Mouse (Mus musculus): ENCODE results near the gene Igf2r.
A peak's percentile ranks its signal among the peaks of the same experiment; 100 is the strongest.

Igf2r gene

DNA sequence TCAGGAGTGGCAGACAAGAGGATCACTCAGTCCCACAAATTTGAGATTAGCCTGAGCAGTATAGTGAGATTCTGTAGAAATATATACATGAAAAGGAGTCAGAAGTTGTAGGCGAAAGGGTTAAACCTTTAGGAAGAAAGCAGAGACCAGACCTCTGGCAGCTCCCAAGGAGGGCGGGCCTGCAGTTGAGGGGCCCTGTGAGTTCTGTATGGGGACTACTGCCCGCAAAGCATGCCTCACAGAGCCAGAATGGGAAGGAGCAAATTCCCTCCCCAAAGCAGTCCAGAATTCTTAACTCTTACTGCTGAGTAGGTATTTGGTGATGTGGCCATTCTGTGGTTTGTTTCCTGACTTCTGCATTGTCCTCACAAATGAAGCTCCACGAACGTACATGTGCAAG, 11.6 kb upstream of the Igf2r start:
- DNase-seq, result no peak

DNA sequence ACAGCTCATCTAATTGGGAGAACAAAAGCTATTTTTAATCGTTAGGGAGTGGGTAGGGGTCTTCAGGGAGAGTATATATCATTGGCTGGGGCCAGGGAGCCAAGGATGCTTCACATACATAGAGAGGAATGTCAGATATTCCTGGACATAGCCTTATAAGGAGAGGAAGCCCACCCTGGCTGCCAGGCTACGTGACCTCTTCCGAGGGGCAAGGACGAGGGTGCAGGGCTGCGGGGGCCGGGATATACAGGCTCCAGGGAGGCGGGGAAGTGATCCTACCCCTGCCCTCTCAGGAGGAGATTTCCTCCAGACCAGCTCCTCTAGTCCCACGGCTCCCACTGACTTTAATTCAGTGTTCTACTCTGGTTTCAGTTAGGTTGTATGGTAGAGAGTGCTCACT, 10.7 kb upstream of the Igf2r start:
- no peak for DNase-seq

DNA sequence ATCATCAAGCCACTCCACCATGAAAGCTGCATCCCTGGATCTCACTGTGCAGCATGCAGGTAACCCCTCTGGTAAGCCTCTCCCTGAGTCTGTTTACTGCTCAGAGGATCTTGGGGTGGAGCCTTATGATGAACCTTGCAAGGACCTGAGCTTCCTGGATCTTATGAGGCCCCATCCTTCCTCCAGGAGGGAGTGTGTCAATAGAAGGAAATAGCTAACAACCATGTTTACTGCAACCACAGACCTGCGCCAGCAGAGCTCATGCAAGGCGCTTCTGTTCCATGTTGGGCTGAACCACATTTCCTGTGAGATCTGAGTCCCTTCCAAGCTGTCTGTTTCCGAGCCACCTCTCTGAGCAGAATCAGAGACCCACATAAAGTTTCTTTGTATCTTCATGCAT, 10.0 kb upstream of the Igf2r start:
- DNase-seq, result no peak

DNA sequence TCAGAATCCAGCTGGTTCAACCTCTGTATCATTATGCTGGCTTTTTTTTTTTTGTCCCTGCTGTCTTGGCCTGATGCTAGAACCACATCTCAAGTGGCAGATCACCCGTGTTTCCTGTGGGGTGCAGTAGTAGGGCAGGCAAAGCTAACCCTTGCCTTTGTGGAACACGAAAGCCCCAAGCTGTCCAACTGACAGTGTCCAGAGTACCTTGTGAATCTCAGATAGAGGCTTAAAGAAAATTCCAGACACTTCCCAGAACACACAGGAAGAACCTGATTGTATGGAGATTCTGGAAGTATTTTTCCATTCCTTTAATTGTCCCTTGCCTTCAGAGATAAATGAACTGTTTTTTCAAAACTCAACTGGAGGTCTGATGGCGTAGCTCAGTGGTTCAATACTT, 4.5 kb upstream of the Igf2r start:
- no peak for DNase-seq

DNA sequence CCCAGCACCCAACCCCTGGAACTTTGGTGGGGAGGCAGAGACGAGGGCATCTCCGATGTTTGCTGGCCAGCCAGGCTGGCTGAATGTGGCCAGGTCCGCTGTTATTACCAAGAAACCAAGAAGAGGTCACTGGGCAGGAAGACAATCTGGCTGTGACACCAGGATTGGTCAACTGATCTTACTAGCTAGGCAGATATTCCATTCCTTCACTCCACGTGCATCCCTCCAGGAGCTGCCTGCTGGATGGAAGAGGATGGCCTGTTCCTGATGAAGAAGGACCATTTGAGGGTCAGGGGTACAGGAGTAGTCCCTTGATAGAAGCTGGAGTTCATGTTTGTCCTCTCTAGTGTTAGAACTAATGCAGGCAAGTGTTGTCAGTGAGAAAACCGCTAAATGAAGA, 1.0 kb upstream of the Igf2r start:
- no peak for DNase-seq

DNA sequence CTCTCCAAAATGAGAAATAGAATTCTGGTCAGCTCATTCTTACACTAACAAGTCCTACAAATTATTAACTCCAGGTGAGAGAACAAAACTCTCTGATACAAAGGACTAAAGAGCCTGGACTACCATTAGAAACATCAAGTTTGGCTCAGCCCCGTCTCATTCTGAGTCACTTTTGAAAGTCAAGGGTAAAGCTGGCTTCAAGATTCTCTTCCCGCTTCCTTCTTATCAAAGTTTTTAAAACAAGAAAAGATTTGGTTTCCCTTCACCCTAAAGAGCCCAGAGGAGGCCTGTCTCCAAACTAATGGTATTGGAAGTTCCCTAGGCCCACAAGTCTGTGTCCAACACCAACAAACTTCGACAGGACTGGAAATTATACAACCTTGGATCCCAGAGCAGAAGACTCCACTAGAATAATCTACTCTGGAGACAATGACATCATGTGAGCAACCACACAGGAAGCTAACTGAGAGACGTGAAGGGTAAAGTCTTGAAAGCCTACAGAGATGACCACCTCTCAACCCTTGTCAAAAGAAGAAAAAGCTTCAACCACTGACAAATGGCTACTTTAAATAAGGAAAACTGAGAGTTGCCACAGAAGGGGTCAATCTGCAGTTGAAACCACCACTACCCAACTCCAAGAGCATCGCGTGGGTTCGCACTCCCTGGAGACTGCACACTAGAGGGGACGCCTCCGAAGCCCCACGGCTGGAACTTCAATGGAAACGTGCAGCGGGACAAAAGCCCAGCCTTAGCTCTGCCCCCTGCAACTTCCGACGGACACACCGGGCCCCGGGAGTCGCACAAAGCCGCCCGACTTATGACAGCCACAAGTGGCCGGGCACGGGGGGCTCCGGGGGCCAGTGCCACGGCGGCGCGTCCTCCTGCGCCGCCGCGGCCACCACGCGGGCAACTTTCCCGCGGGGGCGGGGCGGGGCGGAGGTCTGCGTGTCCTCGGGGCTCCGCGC, 767 bp downstream of the Igf2r start:
- DNase-seq, result peak; percentile 11

DNA sequence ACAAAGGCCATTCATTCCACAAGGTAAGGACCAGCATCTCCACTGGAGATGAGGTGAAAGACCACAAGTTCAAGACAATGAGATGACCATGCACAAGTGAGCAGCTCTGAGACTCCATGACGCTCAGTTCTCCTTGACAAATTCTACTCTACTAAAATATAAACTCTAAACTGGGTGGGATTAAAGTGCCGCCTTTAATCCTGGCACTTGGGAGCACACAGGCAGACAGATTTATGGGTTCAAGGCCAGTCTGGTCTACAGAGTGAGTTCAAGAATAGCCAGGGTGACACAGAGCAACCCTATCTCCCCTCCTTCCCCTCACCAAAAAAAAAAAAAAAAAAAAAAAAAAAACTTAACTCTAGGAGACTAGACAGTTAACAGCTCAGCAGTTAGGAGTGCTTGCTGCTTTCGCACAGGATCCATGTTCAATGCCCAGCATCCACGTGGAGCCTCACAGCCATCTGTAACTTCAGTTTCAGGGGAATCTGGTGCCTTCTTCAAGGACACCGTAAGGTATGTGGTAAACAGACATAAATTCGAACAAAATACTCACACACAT, 2.1 kb downstream of the Igf2r start:
- DNase-seq, result no peak

DNA sequence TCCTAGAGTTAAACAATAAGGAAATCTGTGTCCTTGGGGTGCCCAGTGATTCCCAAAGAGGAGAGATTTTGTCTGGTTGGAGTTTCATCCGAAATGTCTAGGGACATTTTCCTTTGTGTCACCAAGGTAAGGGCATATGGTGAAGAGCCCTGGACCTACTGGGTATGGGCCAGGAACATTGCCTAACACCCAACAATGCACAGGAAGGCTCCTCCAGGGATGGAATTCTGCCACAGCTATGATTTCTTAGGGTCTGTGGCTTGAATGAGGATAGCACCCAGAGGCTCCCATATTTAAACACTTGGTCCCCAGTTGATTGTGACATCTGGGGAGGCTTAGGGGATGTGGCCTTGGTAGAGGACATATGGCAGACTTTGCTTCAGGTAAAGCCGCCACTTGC, 6.1 kb downstream of the Igf2r start:
- no peak for DNase-seq

DNA sequence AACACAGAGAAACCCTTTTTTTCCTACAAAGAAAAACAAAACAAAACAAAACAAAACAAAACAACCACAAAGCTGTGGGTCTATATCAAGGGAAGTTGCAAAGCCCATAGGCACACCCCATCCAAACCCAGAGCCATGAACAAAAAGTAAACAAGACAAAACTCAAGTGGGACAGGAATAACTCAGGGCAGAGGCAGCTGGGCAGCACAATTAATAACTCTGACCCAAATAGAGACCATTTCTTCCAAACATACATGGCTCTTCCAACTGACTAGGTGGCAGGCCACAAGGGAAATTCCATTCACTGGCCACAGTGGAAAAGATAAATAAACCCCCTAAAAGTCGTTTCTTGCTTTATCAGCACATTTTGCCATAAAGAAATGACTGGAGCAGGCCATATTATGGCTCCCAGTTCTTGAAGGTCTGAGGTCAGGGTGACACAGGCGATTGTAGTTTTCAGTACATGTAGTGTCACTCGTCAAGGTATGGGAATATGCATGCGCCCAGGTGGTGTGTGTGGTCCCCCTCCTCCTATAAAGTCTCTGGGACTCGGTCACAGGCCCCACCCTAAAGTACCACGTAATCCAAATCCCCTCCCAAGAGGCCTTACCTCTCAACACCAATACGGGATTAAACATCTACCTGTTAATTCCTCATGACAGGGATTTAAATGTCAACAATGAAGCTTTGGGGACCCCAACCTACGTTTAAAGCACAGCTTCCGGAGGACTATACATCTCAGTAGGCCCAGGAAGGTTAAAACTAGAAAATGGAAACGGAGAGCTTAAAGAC, 8.9 kb downstream of the Igf2r start:
- no peak for DNase-seq

DNA sequence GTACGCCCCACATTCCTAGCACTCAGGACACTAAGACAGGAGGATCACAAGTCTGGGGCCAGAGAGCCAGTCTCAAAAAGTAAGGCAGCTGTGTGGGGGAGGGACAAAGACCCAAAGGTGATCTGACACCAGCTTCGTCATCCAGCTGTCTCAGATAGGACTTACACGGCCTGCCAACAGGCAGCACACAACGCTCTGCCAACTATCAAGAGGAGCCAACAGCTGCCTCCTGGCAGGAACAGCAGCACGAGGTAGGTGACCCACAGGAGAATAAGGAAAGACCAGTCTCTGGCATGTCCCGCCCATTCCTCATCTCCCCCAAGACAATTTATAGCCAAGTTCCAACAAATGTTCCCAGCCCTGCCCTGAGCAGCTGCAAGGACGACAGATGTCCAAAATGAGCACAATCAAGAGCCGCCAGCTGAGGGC, 9.8 kb downstream of the Igf2r start:
- no peak for DNase-seq

DNA sequence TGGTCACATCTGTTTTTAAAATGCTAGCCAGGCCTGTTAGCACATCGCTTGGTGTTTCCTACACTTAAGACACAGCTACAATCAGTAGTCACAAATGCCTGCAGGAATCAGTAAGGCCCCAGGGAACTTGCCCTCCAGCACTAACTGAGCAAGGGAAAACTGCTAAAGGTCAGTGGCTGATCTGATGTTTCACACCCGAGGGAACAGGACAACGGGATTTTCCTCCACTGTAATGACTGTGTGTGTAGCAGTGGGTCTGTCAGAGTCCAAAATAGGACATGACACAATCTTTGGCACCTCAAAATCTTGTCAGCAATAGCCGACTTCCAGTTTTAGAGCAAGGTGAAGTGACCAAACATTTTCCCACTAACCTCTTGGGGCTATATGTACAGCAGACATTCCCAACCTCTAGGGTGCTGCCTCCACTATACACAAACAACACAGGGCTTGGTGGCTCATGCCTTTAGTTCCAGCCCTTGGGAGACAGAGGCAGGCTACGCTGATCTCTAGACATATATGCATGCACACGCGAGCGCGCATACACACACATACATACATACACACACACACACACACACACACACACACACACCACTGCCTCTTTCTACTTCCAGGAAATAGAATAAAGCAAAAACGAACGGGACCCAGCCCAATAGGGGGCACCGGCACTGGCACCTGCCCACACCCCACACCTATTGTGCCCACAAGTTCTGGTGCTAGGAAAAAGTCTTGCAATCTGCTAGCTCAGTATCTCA, 10.6 kb downstream of the Igf2r start:
- DNase-seq, result no peak

DNA sequence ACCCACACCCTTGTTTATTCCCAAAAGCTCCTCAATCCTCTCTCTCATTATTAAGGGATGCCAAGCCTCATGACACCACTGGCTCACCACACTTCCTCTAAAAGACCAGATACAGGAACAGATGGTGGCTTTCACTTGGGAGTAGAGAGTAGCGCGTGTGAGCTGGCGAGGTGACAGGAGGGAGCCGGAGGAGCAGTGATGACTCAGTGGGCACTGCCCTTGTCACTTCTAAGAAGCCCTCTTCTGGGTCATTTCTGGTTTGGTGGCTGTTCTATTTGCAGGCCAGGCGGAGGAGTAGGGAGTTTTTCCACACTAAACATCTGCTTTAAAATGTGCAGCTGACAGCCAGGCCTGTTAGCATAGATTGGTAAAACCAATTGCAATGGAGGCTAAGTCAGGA, 11.5 kb downstream of the Igf2r start:
- DNase-seq, result peak; percentile 59

DNA sequence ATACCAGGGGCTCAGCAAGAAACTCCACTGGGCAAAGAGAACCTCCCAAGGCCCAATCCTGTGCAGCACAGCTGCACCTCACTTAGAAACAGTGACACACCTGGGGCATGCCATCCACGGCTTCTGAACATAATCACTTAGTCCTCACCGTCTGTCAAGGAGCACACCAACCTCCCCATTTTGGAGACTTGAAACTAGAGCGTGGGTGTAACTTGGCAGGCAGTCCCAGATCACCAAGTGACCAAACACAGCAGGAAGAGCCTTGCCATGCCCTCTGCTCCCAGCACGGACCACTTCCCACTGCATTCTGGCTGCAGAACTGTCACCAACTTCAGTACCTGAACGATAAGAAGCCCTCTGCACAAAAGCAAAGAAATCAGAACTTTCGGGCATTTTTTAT, 12.3 kb downstream of the Igf2r start:
- no peak for DNase-seq

DNA sequence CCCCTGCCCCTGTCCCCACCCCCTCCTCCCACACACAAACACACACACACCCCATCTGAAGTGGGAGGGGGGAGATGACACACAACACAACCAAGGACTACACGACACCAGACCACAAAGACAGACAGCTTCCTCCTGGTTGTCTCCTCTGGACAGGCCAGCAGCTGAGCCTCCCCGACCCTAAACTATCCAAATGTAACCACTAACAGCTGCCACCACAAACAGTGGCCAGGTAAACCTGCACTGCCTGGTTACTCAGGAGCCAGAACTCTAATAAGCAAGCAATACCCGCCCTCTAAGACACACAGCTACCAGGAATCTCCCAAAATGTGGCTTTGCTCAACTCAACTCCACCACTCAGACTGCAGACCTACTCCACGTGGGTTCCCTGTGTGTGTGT, 13.5 kb downstream of the Igf2r start:
- DNase-seq, result no peak

DNA sequence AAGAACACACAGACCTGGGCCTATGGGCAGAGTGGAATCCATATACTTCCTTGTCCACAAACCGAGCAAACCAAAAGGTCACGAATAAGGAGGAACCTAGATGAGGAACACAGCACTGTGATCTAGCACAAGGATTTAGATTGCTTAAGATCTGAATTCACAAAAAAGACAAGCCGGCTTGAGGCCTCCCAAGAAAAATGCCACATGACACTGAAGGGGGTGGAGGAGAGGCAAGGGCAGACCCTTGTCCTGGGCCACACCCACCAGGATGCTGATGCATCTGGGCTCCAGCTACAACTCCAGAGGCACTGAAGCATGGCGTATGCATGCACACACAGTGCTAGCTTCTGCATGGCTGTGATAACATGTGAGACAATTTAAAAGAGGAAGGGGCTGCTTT, 14.3 kb downstream of the Igf2r start:
- no peak for DNase-seq

DNA sequence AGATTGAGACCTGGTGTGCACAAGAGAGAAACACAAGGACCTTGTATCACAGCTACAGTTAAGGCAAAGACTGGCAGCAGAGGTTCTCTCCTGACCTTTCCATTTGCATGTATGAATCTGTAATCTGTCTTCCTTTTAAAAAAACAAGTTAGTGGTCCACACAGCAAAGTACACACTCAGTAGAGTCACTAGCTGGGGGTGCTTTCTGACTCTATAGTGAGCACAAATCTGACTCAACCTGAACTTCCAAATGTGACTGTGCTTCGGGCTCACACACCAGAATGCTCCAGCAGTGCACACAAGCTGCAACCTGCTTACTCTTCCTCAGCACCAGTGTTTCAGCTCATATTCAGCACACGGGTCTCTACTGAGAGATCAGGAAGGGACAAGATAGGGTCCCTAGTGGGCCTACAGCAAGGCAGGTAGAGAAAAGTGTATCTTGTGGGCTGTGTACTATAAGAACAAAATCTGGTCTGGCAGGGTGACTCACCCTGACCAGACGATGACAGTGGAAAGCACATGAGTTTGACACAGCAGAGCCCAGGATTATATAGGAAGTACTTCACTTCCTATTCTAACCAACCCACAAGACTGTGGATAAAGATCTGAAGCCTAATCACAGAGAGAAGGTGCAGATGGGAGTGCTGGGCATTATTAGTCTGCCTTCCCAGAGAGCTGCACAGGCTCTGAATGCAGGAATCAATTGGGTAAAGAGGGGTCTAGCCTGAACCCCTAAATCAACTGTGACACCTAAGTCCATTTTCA, 15.0 kb downstream of the Igf2r start:
- no peak for DNase-seq

DNA sequence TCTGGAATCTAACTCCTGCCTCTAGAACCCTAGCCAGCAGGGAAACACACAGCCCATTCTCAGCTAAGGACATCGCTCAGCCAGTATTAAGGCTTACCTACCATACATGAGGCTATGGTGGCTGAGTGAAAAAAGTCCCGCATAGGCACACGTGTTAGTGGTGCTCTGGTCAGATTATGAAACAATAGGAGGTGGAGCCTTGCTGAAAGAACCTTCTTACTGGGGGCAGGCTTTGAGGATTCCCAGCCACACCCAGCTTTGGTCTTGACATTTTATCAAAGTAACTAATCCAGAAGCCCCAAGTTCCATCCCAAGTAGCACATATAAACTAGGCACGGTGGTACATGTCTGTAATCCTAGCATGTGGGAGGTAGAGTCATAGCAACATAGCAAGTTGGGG, 16.4 kb downstream of the Igf2r start:
- no peak for DNase-seq

DNA sequence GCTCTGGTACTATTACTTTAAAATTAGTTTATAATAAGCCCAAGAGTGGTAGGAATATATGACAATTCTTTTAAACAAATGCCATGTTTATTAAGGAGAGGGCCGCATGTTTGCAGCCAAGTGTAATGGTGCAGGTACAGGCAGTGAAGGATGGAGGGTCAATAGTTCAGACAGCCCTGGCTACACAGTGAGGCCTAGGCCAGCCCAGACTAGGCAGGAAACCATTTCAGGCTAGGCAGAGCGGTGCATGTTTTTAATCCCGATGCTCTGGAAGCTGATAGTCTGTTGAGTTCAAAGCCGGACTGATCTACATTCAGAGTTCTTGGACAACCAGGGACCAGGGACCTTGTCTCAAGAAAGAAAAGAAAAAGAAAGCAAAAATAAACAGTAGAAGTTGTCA, 17.8 kb downstream of the Igf2r start:
- DNase-seq, result no peak

DNA sequence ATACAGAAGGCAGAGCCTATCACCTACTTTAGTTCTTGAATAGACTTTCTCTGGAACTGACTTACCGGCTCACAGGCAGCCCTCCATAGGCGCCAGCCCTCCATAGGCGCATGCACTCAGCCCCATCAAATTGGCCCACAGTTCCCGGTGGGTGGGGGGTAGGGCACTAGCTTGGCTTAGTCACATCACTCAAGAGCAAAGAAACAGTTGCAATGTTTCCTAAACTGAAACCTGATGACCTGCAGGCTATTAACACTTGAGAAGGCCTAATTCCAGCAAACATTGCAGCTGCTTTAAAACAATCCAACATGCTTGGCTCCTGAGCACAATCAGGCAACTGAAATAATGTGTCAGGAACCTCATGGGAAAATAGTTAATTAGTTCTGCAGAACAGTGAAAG, 18.2 kb downstream of the Igf2r start:
- DNase-seq, result no peak

DNA sequence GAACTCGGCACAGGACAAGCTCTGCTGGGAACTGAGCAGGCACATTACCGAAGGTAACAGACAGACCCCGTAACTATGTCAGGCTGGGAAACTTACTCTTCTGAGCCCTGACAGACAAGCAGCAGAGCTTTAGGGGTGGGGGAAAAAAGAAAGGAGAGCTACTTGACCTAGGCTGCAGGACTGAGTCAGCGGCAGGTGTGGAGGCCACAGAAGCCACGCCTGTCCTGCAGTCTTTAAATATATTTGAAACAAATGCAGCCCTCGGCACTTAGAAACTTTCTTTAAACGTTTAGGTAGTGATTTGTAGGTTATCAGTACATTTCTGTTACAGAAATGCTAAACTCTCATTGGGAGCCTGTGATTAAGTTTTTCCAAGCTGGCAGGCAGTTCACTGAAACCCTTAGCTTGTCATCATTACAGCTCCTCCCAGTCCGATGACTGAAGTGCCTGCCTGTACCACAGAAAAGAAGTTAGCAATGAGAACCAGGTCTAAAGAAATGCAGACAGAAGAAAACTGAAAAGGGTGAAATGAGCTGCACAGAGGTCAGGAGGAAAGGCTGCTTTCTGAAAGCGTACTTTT, 18.8 kb downstream of the Igf2r start:
- no peak for DNase-seq

DNA sequence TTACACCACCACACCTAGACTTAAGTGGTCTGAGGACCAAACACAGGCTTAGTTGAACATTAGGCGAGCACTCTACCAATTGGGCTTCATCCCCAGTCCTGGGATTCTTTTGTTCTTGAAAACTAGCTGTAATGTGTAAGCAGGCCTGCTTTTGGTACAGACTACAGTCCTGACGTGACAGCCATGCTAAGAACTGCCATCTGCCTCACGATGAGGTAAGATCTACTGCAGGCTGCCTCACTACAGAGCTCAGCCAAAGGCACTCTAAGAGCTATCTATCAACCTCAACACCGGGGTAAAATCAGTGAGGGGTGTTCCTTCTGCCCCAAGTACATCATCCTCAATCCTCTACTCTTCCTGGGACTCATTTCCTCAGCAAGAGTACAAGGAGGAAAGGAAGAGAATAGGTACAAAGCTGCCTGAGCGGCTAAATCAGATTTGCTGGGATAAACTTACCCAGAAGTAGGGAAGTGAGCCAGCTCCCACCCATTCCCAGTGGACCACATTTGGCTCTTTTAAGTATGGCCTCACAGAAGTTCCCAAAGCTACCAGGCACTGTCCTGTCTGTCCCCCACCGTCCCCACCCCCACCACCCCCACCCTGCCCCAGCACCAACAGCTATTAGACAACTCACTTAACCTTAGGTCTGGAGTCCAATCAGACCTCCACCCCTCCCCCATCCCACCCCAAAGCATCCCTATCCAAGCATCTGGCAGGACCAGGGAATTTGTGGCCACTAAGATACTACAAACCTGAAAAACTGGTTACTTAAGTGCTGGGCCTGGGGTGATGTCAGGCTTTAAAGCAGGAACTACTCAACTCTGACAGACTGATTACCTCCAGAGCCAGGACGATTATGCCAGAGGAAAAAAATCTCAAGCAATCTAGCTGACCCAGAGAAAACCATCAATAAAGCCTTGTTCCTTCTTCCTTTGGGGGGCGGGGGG, 19.8 kb downstream of the Igf2r start:
- DNase-seq, result no peak

All from right cerebral cortex, adult 18-20 months (tissue).